Mouse (Mus musculus): Measurements from ENCODE around the gene Ugt1a5. TPM values are rescaled to one million over a fixed set of nuclear protein-coding genes. Genes with fewer than 3 reads are reported as not detected.
"Not testable (repeated sequence)": the region's sequence is repeated elsewhere in the genome, so short reads cannot be mapped to it uniquely, and the experiment has no call there.

Ugt1a5 gene
- total RNA-seq, 2 experiments from 2014 or later: 0.98 to 1.4 TPM

DNA sequence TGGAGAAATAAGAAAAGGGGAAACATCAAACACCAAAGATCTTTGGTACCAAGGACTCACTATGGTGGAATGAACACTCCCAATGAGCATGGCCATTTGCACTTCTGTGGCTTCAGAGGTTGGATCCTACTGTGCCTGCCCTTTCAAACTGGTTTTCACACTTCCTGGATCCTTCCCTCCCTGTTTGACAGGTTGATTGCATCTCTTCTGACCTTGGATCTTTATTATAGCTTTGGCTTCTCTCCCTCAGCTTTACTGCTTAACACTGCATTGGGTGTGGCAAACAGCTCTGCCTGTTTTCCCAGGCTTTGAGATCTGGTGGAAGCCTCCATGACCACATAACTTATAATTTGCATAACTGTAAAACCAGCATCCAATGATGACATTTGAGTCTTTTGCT is 54.5 kb downstream of the Ugt1a5 start:
- no peak for ATAC-seq (replicated peaks; ENCODE audit: poor library complexity, severe bottlenecking)

DNA sequence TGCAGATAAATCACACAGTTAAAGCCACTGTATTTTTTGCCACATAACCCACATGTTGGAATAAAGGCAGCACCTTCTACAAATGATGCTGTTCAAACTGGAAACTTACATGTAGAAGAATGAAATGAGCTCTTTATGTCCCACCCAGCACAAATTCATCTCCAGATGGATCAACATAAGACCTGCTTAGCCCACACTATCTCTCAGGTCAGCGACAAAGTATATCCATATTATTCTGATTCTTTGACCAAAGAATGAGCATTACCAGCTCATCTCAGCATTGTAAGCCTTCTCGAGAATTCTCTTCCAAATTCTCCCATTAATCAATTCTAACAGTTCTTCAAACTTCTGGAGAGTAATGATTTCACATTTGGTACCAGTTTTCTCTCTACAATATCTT is 56.4 kb downstream of the Ugt1a5 start:
- no peak for ATAC-seq (replicated peaks; ENCODE audit: poor library complexity, severe bottlenecking)

DNA sequence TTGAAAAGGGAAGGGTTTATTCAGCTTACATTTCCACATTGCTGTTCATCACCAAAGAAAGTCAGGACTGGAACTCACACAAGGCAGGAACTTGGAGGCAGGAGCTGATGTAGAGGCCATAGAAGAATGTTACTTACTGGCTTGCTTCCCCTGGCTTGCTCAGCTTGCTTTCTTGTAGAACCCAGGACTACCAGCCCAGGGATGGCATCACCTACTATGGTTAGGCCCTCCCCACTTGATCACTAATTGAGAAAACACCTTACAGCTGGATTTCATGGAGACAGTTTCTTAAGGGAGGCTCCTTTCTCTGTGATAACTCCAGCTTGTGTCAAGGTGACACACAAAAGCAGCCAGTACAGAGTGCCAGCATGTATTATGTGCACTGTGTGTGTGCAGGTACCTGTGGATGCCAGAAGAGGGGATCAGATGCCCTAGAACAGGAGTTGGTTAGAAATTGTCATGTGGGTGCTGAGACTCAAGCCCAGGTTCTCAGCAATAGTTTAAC is 57.3 kb downstream of the Ugt1a5 start:
- ATAC-seq (replicated peaks; ENCODE audit: poor library complexity, severe bottlenecking): not testable (repeated sequence)

DNA sequence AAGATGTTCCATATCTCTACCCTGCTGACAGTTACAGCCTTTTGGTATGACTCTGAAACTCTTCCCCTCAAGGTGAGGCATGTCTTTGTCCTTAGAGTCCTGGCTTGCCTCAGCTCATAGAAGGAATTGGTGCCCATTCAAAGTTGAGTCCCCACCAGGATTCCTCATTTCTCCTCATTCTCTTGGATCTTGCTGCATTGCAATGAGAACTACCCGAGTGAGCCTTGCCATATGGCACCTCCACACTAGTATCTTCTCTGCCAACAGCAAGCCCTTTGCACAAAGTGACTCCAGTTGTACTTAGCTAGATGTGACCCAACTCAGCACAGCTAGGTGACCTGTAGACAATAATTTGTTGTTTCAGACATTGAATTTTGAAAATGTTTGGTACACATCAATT is 57.8 kb downstream of the Ugt1a5 start:
- ATAC-seq (replicated peaks; ENCODE audit: poor library complexity, severe bottlenecking): no peak

DNA sequence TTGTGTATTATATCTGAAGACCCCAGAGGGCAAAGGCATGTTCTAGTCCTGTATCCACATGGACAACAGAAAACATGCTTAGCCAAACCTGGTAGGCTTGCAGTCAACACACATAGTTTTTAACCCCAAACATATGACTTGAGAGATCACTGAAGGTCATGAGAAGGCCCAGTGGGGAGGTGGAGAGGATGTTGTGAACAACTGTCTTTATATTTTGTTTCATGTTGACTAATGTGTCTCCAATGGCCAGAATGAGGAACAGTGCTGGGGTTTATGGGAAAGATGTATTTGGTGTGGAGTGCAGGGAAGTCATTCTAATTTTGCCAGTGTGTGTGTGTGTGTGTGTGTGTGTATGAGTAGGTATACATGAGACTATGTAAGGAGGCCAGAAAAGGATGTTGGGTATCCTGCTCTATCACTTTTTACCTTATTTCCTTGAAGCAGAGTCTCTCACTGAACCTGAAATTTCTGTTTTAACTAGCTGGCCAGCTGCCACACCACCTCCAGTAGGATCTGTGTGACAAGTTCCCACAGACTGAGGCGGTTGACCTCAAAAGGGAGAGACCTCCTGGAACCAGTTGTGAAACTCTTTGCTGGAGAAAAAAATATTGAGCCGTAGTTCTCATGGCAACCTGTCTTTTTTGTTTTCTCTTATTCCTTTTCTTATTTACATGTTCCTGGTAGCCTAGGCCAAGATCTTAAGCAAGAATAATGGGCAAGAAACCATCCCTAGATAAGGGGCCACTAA is 58.4 kb downstream of the Ugt1a5 start:
- no peak for ATAC-seq (replicated peaks; ENCODE audit: poor library complexity, severe bottlenecking)

DNA sequence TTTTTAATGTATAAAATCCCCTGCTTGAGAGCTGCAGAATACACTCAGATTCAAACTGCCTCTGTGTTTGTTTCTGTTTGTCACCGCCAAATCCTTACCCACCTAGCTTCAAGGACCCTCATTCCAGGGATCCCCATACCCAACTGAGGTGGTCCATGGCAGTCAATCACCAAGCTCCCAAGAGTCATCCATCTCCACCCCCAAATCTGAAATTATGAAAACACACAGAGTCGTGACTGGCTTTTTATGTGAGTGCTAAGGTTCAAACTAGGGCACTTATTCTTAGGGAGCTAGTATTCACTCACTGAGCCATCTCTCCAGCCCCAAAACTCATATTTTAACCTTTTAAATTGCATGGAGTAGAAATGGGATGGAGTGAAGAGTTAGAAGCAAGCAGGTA is 59.5 kb downstream of the Ugt1a5 start:
- ATAC-seq (replicated peaks; ENCODE audit: poor library complexity, severe bottlenecking): not testable (repeated sequence)

DNA sequence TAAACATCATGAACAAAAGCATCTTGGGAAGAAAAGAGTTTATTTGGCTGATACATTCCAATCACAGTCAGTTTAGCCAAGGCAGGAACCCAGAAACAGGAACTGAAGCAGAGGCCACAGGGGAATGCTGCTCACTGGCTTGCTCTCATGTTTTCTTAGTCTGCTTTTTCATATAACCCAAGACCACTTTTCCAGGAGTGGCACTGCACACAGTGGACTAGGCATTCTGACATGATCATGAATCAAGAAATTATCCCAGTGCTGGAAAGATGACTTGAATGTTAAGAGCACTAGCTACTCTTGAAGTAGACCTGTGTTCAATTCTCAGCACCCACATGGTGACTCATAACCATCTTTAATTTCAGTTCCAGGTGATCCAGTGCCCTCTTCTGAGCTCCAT is 59.9 kb downstream of the Ugt1a5 start:
- no peak for ATAC-seq (replicated peaks; ENCODE audit: poor library complexity, severe bottlenecking)

DNA sequence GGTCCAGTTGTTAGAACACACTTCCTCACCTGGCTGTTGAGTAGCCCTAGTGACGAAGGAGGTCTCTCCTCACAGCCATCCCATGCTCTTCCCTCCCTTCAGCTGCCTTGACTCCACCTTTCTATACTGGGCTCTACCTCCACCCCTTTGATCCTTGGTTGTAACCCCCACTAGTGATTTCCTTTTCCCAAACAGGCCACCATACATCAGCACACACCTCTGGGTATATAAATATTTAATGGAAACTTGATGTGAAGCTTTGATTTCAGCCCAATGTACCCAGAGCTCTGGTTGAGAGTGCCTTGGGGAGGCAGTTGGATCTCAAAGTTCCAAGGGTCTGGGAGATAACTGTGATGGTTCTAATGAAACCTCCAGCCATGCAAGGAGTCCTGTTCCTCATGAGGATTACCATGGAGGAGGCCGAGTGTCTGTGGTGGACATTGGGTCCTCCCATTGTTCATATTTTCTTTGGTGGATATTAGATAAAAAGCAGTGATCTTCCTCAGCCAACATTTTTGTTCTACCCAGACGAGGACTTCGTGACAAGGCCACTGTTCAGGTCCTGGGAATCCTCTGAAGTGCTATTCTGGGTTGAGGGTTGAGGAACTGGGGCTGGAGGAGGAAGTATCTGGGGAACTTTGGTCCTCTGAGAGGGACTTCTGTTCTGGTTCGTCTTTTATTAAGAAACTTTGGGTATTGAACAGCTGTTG is 61.0 kb downstream of the Ugt1a5 start, which contains the start of gene Mroh2a:
Mroh2a (plus strand) TSS at position 317 of the 710 bp plus-strand sequence.
- peak; percentile 56 for ATAC-seq (replicated peaks; ENCODE audit: poor library complexity, severe bottlenecking)

DNA sequence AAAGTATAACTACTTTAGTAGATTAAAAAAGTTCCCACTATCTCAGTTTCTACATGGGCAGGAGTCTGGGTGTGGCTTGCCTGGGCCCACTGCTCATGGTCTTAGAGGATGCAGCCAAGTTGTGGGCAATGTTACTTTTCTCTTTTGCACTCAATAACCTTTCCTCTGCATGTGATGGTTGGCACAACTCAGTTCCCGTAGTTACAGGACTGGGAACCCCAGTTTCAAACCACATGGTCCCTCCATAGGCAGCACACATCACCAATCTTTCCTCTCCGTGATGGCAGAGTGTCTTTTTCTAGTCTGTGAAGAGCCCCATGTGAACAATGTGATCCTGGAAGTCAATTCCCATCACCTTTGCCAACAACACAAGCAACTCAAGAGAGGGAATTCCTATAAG is 61.7 kb downstream of the Ugt1a5 start:
- ATAC-seq (replicated peaks; ENCODE audit: poor library complexity, severe bottlenecking): peak; percentile 1; the same call in 1 of the 2 replicates

DNA sequence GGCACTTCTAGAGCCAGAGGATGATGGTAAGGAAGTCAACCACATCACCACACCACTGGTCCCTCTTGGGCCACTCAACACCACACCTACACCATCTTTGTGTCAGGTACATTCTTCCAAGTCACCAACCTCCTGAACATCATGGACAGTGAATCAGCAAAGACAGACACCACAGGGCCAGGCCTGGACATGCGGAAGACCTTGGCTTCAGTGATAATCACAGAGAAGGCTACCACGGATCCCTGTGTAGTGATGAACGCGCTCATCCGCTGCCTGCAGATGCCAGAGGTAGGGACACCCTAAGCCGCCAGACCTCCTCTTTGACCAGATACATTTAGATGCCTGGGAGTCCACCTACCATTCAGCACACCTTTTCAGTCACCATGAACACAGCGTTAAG is 62.3 kb downstream of the Ugt1a5 start:
- no peak for ATAC-seq (replicated peaks; ENCODE audit: poor library complexity, severe bottlenecking)

DNA sequence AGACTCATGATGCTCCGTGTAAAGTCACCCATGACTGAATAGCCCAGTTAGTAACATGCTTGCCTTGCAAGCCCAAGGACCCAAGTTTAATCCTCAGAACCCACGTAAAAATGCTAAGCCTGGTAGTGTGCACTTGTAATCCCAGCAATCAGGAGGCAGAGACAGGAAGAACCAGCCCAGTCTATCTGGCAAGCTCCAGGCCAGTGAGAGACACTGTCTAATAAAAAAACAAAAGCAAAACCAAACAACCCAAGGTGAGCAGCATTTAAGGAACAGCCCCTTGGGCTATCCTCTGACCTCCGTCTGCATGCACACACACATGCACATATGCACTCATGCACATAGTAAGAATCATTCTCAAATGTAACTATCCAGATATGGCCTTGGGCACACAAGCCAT is 63.8 kb downstream of the Ugt1a5 start:
- no peak for ATAC-seq (replicated peaks; ENCODE audit: poor library complexity, severe bottlenecking)

DNA sequence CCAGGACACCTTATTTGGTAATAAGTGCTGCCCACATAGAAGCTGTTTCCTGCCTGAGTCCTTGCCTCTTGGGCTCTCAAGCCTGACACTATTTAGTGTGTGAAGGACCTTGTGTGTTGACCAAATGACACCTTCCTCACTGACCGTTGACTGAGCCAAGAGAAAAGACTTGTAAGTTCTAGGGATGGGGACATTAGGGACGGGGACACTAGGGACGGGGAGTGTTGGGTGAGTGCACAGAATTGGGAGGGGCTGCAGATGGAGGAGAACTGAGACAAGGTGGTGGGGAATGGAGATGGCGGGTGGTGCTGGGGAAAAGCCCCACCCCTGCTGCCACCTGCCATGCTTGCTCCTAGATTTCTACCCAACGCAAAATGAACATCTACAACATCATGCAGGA is 64.2 kb downstream of the Ugt1a5 start:
- ATAC-seq (replicated peaks; ENCODE audit: poor library complexity, severe bottlenecking): no peak

DNA sequence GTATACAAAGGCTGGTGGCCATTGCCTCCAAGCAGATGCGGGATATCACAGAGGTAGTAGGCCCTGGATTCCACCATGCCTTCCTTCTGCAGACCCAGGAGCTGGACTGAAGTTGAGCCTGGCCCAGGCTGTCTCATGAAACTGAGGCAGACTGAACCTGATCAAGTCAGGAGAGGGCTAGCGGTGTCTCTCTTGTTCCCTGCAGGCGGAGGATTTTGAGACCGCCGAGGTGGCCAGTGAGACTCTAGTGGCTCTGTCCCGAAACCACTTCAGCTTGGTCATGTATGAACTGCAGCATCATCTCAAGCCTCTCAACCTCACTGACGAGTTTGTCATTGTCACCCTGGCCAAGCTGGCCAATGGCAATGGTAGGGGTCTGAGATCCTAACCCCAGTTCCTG is 64.6 kb downstream of the Ugt1a5 start:
- ATAC-seq (replicated peaks; ENCODE audit: poor library complexity, severe bottlenecking): no peak

DNA sequence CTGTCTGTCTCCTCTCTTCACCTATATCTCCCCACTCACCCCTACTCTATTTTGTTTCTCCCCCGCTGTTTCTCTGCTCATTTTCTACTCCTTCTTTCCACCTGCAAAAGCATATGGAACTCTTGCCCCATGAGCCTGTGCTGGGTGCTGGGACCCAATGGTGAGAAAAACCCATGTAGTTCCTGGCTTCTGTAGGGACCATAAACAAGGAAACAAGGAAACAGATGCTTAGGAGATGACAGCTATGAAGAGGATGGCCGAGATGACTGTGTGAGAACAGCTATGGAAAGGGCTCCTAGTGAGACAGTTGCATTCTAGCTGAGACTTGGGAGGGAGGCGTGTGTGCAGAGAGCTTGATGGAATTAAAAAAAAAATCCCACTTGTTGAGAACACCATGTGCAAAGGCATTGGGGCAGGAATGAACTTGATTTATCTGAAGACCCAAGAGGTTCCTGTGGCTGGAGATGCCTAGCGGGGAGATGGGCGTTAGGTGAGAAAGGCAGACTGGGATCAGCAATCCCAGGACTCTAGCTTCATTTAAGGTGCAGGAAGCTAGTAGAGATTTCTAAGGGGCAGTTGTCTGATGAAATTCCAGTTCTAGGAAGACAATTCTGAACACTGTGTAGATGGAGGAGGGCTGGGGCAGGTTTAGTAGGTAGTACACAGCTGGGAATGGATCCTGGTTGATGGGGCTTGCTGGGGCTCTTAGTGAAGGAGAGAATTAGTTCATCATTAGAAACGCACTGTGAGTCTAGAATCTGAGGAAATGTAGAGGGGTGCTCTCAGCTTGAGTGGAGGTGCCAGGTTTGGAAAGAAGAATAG is 65.4 kb downstream of the Ugt1a5 start:
- ATAC-seq (replicated peaks; ENCODE audit: poor library complexity, severe bottlenecking): no peak

DNA sequence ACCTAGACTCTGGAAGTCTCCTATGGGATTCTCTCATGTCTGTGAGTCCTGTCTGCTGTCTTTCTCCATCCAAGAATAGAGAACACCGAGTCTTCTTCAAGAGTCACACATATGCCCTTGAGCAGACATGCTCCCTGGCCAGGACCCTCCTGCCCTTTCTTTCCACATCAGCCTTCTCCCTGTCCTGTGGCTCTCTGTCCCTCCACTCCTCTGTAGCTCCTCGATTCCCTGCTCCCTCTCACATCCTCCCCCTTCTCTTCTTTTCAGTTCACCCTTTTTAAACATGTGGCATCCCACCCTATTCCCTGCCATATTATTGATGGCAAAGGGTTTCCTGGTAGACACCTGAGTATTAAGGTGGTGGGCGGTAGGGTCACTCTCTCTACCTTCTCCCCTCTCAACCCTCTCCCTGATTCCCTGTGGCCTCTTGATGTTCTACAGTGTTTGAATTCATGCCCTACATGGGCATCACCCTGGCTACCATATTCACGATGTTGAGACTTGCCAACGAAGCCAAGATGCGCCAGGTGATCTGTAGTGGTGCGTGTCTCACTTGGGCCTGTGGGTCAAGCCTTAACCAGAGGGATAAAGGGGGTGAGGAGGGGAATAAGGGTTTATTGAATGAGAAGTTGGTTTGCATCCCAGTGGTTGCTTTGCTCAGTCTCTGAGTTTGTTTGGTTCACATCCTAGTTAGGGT is 66.1 kb downstream of the Ugt1a5 start:
- no peak for ATAC-seq (replicated peaks; ENCODE audit: poor library complexity, severe bottlenecking)

DNA sequence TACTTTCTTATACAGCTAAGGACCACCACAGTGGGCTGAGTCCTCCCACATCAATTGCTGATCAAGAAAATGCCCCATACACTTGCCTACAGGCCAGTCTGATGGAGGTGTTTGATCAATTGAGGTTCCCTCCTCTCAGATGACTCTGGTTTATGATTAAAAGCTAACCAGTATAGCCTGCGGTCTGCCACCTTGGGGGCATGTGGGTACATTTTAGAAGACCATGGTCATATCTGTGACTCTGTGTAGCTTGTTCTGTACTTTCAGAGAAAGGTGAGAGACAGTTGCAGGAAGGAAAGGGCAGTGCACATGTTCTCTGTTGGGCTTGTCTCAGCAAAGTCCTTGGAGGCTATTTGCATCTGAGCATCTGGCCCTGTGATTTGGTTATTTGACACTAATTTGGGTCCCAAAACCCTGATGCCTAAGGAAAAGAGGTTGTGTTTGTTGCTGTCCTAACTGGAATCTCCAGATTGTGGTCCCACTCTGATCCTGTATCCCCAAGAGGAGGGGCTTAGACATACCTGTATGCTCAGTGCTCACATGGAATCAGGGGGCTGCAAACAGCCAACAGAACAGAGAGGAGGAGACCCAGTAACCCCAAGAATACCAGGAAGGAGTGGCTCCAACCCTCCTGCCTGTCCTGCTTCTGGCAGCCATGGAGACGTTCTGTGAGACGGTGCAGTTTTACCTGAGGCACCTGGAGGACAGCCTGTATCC is 67.0 kb downstream of the Ugt1a5 start:
- no peak for ATAC-seq (replicated peaks; ENCODE audit: poor library complexity, severe bottlenecking)

DNA sequence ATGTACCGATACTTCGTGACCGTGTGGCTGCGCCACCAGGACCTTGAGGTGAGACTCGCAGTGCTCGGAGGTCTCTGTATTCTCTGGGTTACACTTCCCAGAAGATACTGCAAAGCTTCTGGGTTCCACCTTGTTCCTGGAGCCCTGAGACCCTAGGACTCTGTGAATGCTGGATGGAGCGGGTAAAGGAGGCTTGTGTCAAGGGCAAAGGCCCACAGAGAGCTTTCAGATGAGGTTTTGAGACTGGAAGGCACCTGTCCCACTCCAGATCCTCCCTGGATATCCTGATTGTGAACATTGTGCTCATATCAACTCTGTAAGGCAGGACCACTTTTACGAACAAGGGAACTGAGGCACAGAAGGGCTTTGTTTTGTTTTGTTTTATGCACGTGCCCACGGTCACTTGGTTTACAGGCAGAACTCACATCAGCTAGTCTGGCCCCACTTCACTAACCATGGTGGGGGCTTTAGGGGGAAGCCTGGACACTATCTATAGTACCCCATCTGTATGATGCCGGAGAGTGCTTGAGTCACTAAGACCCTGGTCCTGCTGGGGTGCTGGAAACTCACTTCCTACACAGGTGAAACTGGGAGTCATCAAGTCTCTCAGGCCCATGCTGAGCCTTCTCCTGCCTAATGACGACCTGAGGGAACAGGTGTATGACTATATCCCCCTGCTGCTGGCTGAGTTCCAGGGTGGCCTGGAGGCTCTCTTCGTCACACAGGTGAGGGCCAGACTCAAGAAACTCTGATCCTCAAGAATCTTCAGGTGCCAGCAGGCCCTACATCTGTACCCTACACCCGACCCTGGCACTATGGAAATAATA is 67.8 kb downstream of the Ugt1a5 start:
- ATAC-seq (replicated peaks; ENCODE audit: poor library complexity, severe bottlenecking): no peak

DNA sequence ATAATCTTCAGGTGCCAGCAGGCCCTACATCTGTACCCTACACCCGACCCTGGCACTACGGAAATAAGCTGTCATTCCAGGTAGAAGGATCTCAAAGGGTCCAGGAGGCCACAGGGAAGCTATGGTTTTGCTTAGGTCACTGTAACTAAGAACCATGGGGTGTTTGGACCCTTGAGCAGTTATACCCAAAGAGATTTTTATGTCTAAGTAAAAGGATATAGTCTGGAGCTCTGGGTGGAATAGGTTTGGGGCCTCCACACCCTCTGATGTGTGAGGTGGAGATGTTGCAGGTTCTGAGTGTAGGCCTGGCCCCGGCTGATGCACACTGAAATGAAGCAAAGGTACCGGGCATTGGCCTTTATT is 68.4 kb downstream of the Ugt1a5 start:
- ATAC-seq (replicated peaks; ENCODE audit: poor library complexity, severe bottlenecking): no peak

DNA sequence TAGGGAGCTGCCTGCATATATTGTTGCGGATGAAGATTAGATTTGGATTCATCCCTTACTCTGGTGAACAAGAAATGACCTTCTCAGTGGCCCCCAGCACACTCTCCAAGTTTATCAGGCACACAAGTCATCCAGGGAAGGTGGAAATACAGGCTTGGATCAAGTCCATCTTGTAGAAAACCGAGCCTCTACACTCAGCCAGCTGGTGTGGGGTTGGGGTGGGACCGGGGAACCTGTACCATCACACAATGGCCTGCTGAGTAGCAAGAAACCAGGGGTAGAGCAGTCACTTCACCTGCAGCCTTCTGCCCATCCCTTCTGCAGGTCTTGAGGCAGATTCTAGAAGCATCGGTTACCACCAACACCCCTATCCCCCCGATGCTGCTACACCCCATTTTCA is 68.8 kb downstream of the Ugt1a5 start:
- no peak for ATAC-seq (replicated peaks; ENCODE audit: poor library complexity, severe bottlenecking)

All from granulocyte monocyte progenitor cell, adult 5-6 weeks (primary cell).